Mouse (Mus musculus) cerebellum, adult (tissue): ENCODE measurements around the gene Pde1a.
A peak's percentile ranks its signal among the peaks of the same experiment; 100 is the strongest.

ENCODE experiments used
- ATAC-seq: cut with Nextera tagmentation; 2 replicates; pipeline ENCODE4 v1.9.2; 2017; ENCODE audit warnings: mild to moderate bottlenecking, moderate library complexity, mixed read lengths; ENCODE audit not compliant: insufficient number of reproducible peaks, low FRiP score, low TSS enrichment

Pde1a gene

GRCm38 (mm10) chr2:79966681-79967506 is 162.4 kb downstream of the Pde1a start:
- no peak for ATAC-seq

GRCm38 (mm10) chr2:79966086-79966485 is 163.2 kb downstream of the Pde1a start:
- ATAC-seq, result no peak

GRCm38 (mm10) chr2:79964964-79965363 is 164.3 kb downstream of the Pde1a start:
- no peak for ATAC-seq

GRCm38 (mm10) chr2:79961421-79961820 is 167.8 kb downstream of the Pde1a start:
- no peak for ATAC-seq

- no peak for ATAC-seq
Measured at GRCm38 (mm10) chr2:79957659-79958340, 171.5 kb downstream of the Pde1a start.

GRCm38 (mm10) chr2:79945898-79946675 is 183.2 kb downstream of the Pde1a start:
- no peak for ATAC-seq

GRCm38 (mm10) chr2:79934660-79935059 is 194.6 kb downstream of the Pde1a start:
- no peak for ATAC-seq

- no peak for ATAC-seq
Measured at GRCm38 (mm10) chr2:79922356-79922755, 206.9 kb downstream of the Pde1a start.

GRCm38 (mm10) chr2:79921375-79921774 is 207.9 kb downstream of the Pde1a start:
- ATAC-seq, result no peak

- no peak for ATAC-seq
Measured at GRCm38 (mm10) chr2:79920438-79920837, 208.8 kb downstream of the Pde1a start.

GRCm38 (mm10) chr2:79901841-79902510 is 227.3 kb downstream of the Pde1a start:
- ATAC-seq, result no peak

- no peak for ATAC-seq
Measured at GRCm38 (mm10) chr2:79898522-79898921, 230.7 kb downstream of the Pde1a start.

- ATAC-seq, result no peak
Measured at GRCm38 (mm10) chr2:79892829-79893228, 236.4 kb downstream of the Pde1a start.

- ATAC-seq, result no peak
Measured at GRCm38 (mm10) chr2:79891760-79892570, 237.3 kb downstream of the Pde1a start.

GRCm38 (mm10) chr2:79890726-79891125 is 238.5 kb downstream of the Pde1a start:
- ATAC-seq, result no peak

GRCm38 (mm10) chr2:79883631-79884350 is 245.5 kb downstream of the Pde1a start:
- ATAC-seq, result no peak

- ATAC-seq, result no peak
Measured at GRCm38 (mm10) chr2:79883210-79883609, 246.0 kb downstream of the Pde1a start.

GRCm38 (mm10) chr2:79865275-79865999 is 263.8 kb downstream of the Pde1a start:
- peak; percentile 74 for ATAC-seq
